Mouse (Mus musculus): ENCODE measurements around the gene Tmem120b. TPM values are rescaled to one million over a fixed set of nuclear protein-coding genes. Genes with fewer than 3 reads are reported as not detected.

Tmem120b gene
- polyA plus RNA-seq, 1 experiment from 2014 or later, result 11.9 TPM

DNA sequence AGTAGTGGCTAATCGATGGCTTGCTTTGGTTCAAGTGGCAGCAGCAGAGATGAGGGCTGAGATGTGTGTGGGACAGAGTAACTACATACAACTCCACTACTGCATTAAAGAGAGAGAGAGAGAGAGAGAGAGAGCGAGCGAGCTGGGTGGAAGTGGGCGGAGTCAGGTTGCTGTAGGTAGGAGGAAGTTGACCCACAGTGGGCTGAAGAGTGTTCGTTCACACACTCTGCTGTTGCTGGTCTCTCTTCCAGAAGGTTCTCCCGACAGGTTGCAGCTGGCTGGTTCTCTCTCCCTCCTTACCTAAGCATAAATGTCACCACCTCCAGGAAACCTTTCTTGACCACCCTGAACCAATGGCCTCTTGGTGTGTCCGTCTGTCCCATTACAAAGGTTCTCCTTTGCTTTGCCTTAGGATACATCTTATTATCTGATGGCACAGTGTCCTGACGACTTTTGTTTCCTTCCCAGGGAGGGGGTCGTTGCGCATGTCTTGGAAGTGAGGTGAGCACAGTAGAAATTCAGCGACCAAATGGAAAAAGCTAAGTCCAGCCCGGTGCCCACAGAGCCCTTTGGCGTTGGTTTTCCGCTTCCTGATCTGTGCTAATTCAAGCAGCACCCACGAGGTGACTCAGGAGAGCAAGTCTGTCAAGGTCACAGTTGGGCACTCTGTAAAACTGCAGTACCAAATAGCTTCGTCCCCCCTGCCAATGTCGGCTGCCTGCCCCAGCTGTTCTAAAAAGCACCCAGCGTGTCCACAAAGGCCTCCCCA lies 57.6 kb downstream of the Tmem120b start:
- TF ChIP-seq EP300 (IDR thresholded peaks at IDR 0.05), result no peak
- TF ChIP-seq CTCF (IDR thresholded peaks at IDR 0.05), result no peak
- H3K27ac ChIP-seq (ENCODE audit: low read length), result no peak overlapping the region; the same call in 1 of the 2 replicates
- peak; percentile 62 for DNase-seq (ENCODE audit: low spot score)

DNA sequence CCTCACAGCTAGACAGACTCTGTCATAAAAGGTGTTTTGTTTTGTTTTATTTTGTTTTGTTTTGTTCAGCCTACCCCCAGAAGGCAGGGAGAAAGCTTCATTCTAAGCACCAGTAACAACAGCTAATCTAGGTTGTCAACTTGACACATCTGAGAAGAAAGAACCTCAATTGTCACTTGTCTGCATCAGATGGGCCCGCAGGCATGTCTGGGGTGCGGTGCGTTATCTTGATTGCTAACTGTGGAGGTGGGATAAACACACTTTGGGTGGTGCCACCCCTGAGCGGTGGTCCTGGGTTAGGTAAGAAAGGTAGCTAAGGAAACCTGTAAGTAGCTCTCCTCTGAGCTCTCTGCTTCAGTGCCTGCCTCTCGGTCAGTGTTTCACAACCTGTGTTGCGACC lies 58.8 kb downstream of the Tmem120b start:
- 73% methylated on average over 6 of the region's 6 CpGs for WGBS
- ATAC-seq, result no peak
- TF ChIP-seq CTCF (IDR thresholded peaks at IDR 0.05) (no peak), EP300 (IDR thresholded peaks at IDR 0.05) (no peak)

More for the DNA sequence above, 57.6 kb downstream of the Tmem120b start:
- Histone ChIP-seq H3K36me3 (ENCODE audit: insufficient read depth, low read length) (no peaks in the 10 kb centered on the region; the same call in 1 of the 2 replicates), H3K9me3 (ENCODE audit: low read length) (no peaks in the 10 kb centered on the region), H3K9ac (replicated peaks; ENCODE audit: low read depth) (no peak overlapping the region), H3K4me1 (ENCODE audit: insufficient read depth, low read depth, low read length) (peaks cover 4% of the 10 kb centered on the region; the same call in 1 of the 2 replicates), H3K27me3 (replicated peaks; ENCODE audit: insufficient read depth, low read length) (no peaks in the 10 kb centered on the region), H3K4me3 (ENCODE audit: low read depth, low read length) (no peak overlapping the region), H3K4me2 (replicated peaks; ENCODE audit: low read depth, low read length) (no peak overlapping the region)
- 0 out of 2 replicates have a peak, but pooled peaks have one; percentile 12 for ATAC-seq
- 65% methylated on average over 18 of the region's 18 CpGs for WGBS

DNA sequence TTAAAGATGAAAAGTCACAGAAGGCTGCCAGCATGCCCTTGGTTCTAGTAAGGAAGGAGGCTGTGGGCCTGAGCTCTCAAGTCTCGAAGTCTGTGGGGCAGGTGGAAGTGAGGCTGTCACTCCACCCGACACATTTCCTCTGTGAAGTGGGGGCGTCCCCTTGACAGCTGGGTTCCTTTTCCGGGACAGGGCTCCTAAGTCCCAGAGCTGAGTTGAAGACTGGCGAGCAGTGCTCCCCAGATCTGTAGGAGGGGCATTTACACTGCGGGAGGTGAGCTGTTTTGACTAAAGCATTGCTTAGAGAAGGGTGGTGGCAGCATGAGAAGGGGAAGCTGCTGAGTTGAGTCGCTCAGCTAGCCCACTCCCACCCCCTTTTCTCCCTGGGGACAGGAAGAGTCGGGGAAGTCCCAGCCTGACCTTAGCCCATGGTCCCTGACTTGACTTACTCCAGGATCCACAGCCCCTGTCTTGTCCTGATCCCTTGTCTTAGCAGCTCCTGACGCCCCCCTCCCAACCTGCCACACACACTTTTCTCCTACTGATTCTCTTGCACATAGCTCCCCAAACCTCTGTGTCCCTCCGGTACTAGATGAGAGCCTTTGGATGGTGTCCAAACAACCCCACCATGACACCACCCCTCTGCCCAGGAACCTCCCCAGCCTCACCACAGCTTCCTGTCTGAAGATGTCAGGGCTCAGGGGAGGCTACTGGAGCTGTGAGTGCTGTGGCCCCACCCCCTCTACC lies 60.4 kb downstream of the Tmem120b start:
- no peaks in the 10 kb centered on the region for H3K9me3 ChIP-seq (ENCODE audit: low read length)
- 0 out of 2 replicates have a peak overlapping the region, but pooled peaks have one; percentile 5 for H3K4me2 ChIP-seq (replicated peaks; ENCODE audit: low read depth, low read length)
- H3K4me1 ChIP-seq (ENCODE audit: insufficient read depth, low read depth, low read length), result peaks cover 7% of the 10 kb centered on the region
- 36% methylated on average over 10 of the region's 10 CpGs for WGBS
- no peak for TF ChIP-seq EP300 (IDR thresholded peaks at IDR 0.05)
- TF ChIP-seq CTCF (IDR thresholded peaks at IDR 0.05), result no peak
- ATAC-seq, result 0 out of 2 replicates have a peak, but pooled peaks have one; percentile 10
- peak; percentile 68 for DNase-seq (ENCODE audit: low spot score)
- H3K9ac ChIP-seq (replicated peaks; ENCODE audit: low read depth), result 0 out of 2 replicates have a peak overlapping the region, but pooled peaks have one; percentile 19
- H3K27ac ChIP-seq (ENCODE audit: low read length), result peak overlapping the region; percentile 47; the same call in 1 of the 2 replicates
- H3K4me3 ChIP-seq (ENCODE audit: low read depth, low read length), result no peak overlapping the region
- H3K27me3 ChIP-seq (replicated peaks; ENCODE audit: insufficient read depth, low read length), result no peaks in the 10 kb centered on the region
- no peaks in the 10 kb centered on the region; the same call in 1 of the 2 replicates for H3K36me3 ChIP-seq (ENCODE audit: insufficient read depth, low read length)

More for the DNA sequence above, 58.8 kb downstream of the Tmem120b start:
- Histone ChIP-seq H3K4me3 (ENCODE audit: low read depth, low read length) (no peak overlapping the region), H3K4me2 (replicated peaks; ENCODE audit: low read depth, low read length) (no peak overlapping the region), H3K4me1 (ENCODE audit: insufficient read depth, low read depth, low read length) (peaks cover 4% of the 10 kb centered on the region; the same call in 1 of the 2 replicates), H3K27me3 (replicated peaks; ENCODE audit: insufficient read depth, low read length) (no peaks in the 10 kb centered on the region), H3K27ac (ENCODE audit: low read length) (no peak overlapping the region), H3K9ac (replicated peaks; ENCODE audit: low read depth) (no peak overlapping the region), H3K9me3 (ENCODE audit: low read length) (no peaks in the 10 kb centered on the region), H3K36me3 (ENCODE audit: insufficient read depth, low read length) (no peaks in the 10 kb centered on the region; the same call in 1 of the 2 replicates)
- no peak for DNase-seq (ENCODE audit: low spot score)

DNA sequence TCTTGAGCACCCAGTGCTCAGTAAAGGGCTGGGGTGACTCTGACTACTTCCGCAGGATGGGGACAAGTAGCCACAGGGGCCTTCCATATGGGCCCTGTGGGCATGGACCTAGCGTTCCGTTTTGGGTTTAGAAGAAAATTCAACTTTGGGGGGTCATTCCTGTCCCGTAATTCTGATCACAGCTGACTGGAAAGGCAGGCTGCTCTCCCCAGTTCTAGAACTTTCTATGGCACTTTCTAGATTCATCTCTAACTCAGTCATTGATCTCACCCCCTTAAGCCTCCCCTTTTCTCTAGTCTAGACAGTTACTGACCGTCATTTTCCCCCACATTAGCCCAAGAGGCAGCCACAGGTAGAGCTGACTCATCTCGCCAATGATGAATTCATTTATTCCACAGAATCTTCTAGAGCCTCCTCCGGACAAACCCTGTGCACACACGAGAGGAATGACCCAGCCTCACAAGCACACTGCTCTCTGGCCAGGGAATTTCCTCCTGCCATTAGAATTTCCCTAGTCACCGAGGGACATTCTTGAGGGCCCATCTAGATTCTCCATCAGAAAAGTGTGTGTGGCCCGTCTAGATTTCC lies 61.0 kb downstream of the Tmem120b start:
- Histone ChIP-seq H3K27me3 (replicated peaks; ENCODE audit: insufficient read depth, low read length) (no peaks in the 10 kb centered on the region), H3K9ac (replicated peaks; ENCODE audit: low read depth) (no peak overlapping the region), H3K27ac (ENCODE audit: low read length) (peak overlapping the region; percentile 81; the same call in 1 of the 2 replicates), H3K36me3 (ENCODE audit: insufficient read depth, low read length) (no peaks in the 10 kb centered on the region), H3K4me2 (replicated peaks; ENCODE audit: low read depth, low read length) (0 out of 2 replicates have a peak overlapping the region, but pooled peaks have one; percentile 5), H3K4me3 (ENCODE audit: low read depth, low read length) (no peak overlapping the region), H3K9me3 (ENCODE audit: low read length) (no peaks in the 10 kb centered on the region), H3K4me1 (ENCODE audit: insufficient read depth, low read depth, low read length) (peaks cover 10% of the 10 kb centered on the region)
- DNase-seq (ENCODE audit: low spot score) (no peak), ATAC-seq (no peak)
- 70% methylated on average over 10 of the region's 10 CpGs for WGBS
- no peak for TF ChIP-seq EP300 (IDR thresholded peaks at IDR 0.05)
- no peak for TF ChIP-seq CTCF (IDR thresholded peaks at IDR 0.05)

DNA sequence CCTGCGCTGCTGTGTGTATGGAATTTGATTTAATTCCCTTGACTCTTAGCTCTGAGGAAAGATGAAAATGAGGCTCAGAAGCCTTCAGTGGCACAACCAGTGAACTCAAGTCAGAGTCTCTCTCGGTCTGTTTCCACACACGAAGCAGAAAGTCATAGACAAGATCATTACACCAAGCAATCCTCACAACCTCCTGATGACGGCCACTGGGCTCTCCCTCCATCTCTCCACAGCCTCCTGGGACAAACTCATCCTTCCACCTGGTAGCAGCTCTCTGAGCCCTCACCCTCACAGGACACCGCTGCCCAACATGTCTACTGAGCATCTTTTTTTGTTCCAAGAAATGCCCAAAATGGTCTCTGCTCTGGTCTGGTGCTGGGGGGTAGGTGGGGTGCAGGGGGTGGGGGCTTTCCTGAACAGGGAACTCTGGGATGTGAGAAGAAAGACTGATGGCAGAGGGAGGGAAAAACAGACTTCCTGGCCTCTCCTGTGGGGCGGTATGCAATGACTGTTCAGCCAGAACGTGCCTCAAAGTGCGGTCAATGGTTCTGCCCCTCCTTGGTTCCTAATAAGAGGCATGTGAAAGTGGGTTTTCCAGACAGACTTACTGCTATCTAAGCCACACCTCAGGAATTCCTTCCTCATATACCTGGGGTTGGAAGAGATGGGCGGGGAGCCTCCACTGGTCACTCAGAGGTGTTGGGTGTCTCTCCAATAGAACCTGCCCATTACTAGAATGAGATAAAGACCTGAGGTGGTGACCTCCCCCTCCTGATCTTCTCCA lies 62.0 kb downstream of the Tmem120b start:
- Histone ChIP-seq H3K4me1 (ENCODE audit: insufficient read depth, low read depth, low read length) (peaks cover 20% of the 10 kb centered on the region), H3K9me3 (ENCODE audit: low read length) (no peaks in the 10 kb centered on the region), H3K4me2 (replicated peaks; ENCODE audit: low read depth, low read length) (no peak overlapping the region; the same call in 1 of the 2 replicates), H3K4me3 (ENCODE audit: low read depth, low read length) (no peak overlapping the region), H3K27ac (ENCODE audit: low read length) (peak overlapping the region; percentile 81), H3K27me3 (replicated peaks; ENCODE audit: insufficient read depth, low read length) (no peaks in the 10 kb centered on the region), H3K36me3 (ENCODE audit: insufficient read depth, low read length) (no peaks in the 10 kb centered on the region), H3K9ac (replicated peaks; ENCODE audit: low read depth) (no peak overlapping the region)
- WGBS, result 79% methylated on average over 9 of the region's 9 CpGs
- ATAC-seq (peak; percentile 5), DNase-seq (ENCODE audit: low spot score) (peak; percentile 40)
- TF ChIP-seq CTCF (IDR thresholded peaks at IDR 0.05) (no peak), EP300 (IDR thresholded peaks at IDR 0.05) (peak; percentile 50)

All from lung, postnatal 0 days (tissue).